Mouse (Mus musculus) limb, embryonic 14.5 days (tissue): Measurements from ENCODE around the gene Fgf5. TPM values are rescaled to one million over a fixed set of nuclear protein-coding genes. Genes with fewer than 3 reads are reported as not detected.

ENCODE experiments used
- ATAC-seq: fragments of 200-750 bp; cut with Nextera tagmentation; 2 replicates; pipeline ENCODE4 v1.8.0; 2017; ENCODE audit warnings: low read depth, moderate number of reproducible peaks, moderate TSS enrichment; ENCODE audit not compliant: low FRiP score
- DNase-seq: peaks from one replicate; pipeline ENCODE4 v3.0.0-alpha.2; 2015; ENCODE audit warnings: low spot score
- H3K27ac ChIP-seq: fragments of 300-500 bp; sonication (generic); replicated peaks from 2 replicates; pipeline ENCODE4 v1.5.1; 2014; ENCODE audit warnings: low read depth, mild to moderate bottlenecking, low read length, moderate library complexity, mixed read lengths
- H3K27me3 ChIP-seq: fragments of 300-500 bp; sonication (generic); 2 replicates; pipeline ENCODE4 v1.6.1; 2014; ENCODE audit warnings: low read length, mixed read lengths; ENCODE audit not compliant: control insufficient read depth, insufficient read depth
- H3K36me3 ChIP-seq: fragments of 300-500 bp; sonication (generic); 2 replicates; pipeline ENCODE4 v1.6.1; 2014; ENCODE audit warnings: mild to moderate bottlenecking, low read length, moderate library complexity, mixed read lengths; ENCODE audit not compliant: control insufficient read depth, insufficient read depth
- H3K4me1 ChIP-seq: fragments of 300-500 bp; sonication (generic); 2 replicates; pipeline ENCODE4 v1.6.1; 2014; ENCODE audit warnings: antibody characterized with exemption, low read length, mixed read lengths; ENCODE audit not compliant: control insufficient read depth, insufficient read depth
- H3K4me2 ChIP-seq: fragments of 300-500 bp; sonication (generic); replicated peaks from 2 replicates; pipeline ENCODE4 v1.6.1; 2014; ENCODE audit warnings: low read depth, mild to moderate bottlenecking, low read length, moderate library complexity; ENCODE audit not compliant: severe bottlenecking
- H3K4me3 ChIP-seq: fragments of 300-500 bp; sonication (generic); replicated peaks from 2 replicates; pipeline ENCODE4 v1.5.1; 2014; ENCODE audit warnings: low read length
- H3K9ac ChIP-seq: fragments of 300-500 bp; sonication (generic); 2 replicates; pipeline ENCODE4 v1.6.1; 2014; ENCODE audit warnings: mild to moderate bottlenecking, low read depth, low read length, moderate library complexity; ENCODE audit not compliant: severe bottlenecking
- H3K9me3 ChIP-seq: fragments of 300-500 bp; sonication (generic); 2 replicates; pipeline ENCODE4 v1.6.1; 2016; ENCODE audit warnings: low read length; ENCODE audit not compliant: control insufficient read depth
- POLR2A ChIP-seq: fragments of 200-500 bp; IDR thresholded peaks from 2 replicates; pipeline ENCODE4 v1.8.0; 2012; ENCODE audit warnings: inconsistent platforms, mild to moderate bottlenecking, moderate library complexity, borderline replicate concordance; ENCODE audit not compliant: insufficient read depth, insufficient read length; ENCODE audit errors: extremely low read depth
- WGBS: fragments of 180-500 bp; shearing (Covaris S2); extraction: QIAGEN DNeasy Blood & Tissue Kit; methylation state at CpG from one replicate; pipeline ENCODE4 v1.1.7; 2014; 5-methylcytosine and 5-hydroxymethylcytosine counted together
- polyA plus RNA-seq, 2 experiments: library from polyadenylated mRNA; depleted of rRNA in 1 of 2; stranded (reverse) in 1 of 2; unstranded in 1 of 2; fragments of >200 nt; fragmentation: Nextera tagmentation in 1 of 2; extraction: Ambion mirVana in 1 of 2; gene quantifications; 2 replicates each; pipeline versions ENCODE4 v1.2.1 to v1.2.3; 2012 to 2014

Fgf5 gene
- polyA plus RNA-seq, 2 experiments = 0.50 to 0.67 TPM

GRCm38 (mm10) chr5:98253147-98253546 lies 837 bp upstream of the Fgf5 start:
- H3K4me2 ChIP-seq = peak overlapping the region; percentile 99; the same call in 1 of the 2 replicates
- peaks cover 46% of the 10 kb centered on the region for H3K27me3 ChIP-seq
- ATAC-seq = no peak

GRCm38 (mm10) chr5:98255176-98255575 lies 1.2 kb downstream of the Fgf5 start:
- Histone ChIP-seq H3K9ac (no peak overlapping the region), H3K27ac (no peak overlapping the region), H3K4me3 (0 out of 2 replicates have a peak overlapping the region, but pooled peaks have one; percentile 10), H3K9me3 (no peaks in the 10 kb centered on the region), H3K36me3 (no peaks in the 10 kb centered on the region), H3K27me3 (peaks cover 50% of the 10 kb centered on the region), H3K4me2 (no peak overlapping the region), H3K4me1 (peaks cover 3% of the 10 kb centered on the region)
- DNase-seq (no peak), ATAC-seq (no peak)
- WGBS = 5% methylated on average over 12 of the region's 12 CpGs
- no peak for TF ChIP-seq POLR2A

More at GRCm38 (mm10) chr5:98253147-98253546, 837 bp upstream of the Fgf5 start:
- DNase-seq = no peak
- Histone ChIP-seq H3K4me1 (peaks cover 3% of the 10 kb centered on the region), H3K27ac (no peak overlapping the region), H3K9ac (no peak overlapping the region), H3K9me3 (no peaks in the 10 kb centered on the region), H3K36me3 (no peaks in the 10 kb centered on the region), H3K4me3 (no peak overlapping the region)
- no peak for TF ChIP-seq POLR2A
- WGBS = 17% methylated on average over 6 of the region's 6 CpGs

GRCm38 (mm10) chr5:98255760-98256490 lies 1.9 kb downstream of the Fgf5 start:
- Histone ChIP-seq H3K9me3 (no peaks in the 10 kb centered on the region), H3K4me3 (no peak overlapping the region), H3K36me3 (no peaks in the 10 kb centered on the region), H3K4me2 (no peak overlapping the region), H3K27me3 (peaks cover 47% of the 10 kb centered on the region), H3K9ac (no peak overlapping the region), H3K4me1 (peaks cover 3% of the 10 kb centered on the region), H3K27ac (no peak overlapping the region)
- ATAC-seq (no peak), DNase-seq (no peak)
- no peak for TF ChIP-seq POLR2A
- 8% methylated on average over 18 of the region's 18 CpGs for WGBS

- Histone ChIP-seq H3K4me1 (no peaks in the 10 kb centered on the region), H3K9me3 (no peaks in the 10 kb centered on the region), H3K27ac (no peak overlapping the region), H3K27me3 (no peaks in the 10 kb centered on the region), H3K4me2 (no peak overlapping the region), H3K4me3 (no peak overlapping the region), H3K36me3 (no peaks in the 10 kb centered on the region), H3K9ac (no peak overlapping the region)
- DNase-seq (no peak), ATAC-seq (no peak)
- no peak for TF ChIP-seq POLR2A
- 86% methylated on average over 21 of the region's 21 CpGs for WGBS
Measured at GRCm38 (mm10) chr5:98275318-98275818, 21.4 kb downstream of the Fgf5 start.

- Histone ChIP-seq H3K36me3 (no peaks in the 10 kb centered on the region), H3K27ac (no peak overlapping the region), H3K4me3 (no peak overlapping the region), H3K4me1 (peaks cover 5% of the 10 kb centered on the region), H3K27me3 (no peaks in the 10 kb centered on the region), H3K9me3 (no peaks in the 10 kb centered on the region), H3K4me2 (no peak overlapping the region), H3K9ac (no peak overlapping the region)
- no peak for TF ChIP-seq POLR2A
- 12% methylated on average over 9 of the region's 9 CpGs for WGBS
- DNase-seq (no peak), ATAC-seq (no peak)
Measured at GRCm38 (mm10) chr5:98281993-98282392, 28.0 kb downstream of the Fgf5 start.
